ENCODE assay signal across 8 mouse cellular contexts in the genomic region with DNA sequence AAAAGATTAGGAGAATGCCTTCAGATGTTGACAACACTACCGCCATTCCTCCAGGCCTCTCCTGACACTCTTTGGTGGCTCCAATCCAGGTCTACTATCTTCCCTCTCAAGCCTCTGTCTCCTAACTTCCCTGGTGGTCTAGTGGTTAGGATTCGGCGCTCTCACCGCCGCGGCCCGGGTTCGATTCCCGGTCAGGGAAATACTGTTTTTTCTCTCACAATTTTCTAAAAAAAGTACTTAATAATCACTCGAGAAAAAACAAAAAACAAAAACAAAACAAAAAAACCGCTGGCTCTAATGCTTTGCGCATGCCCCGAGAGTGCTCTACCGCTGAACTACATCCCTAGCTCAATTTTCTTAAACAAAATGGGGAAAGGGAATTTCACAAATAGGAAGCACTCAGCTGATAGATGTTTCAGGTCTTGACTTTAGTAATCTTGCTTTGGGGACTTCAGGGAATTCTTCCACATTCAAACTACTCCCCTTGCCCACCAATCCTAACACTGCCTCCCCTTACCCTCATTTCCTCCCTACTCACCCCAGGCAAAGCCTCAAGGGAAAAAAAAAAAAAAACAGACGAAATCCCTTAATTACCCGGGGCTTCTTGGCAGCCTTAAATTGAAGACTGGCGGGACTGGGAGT. TPM values are rescaled to one million over a fixed set of nuclear protein-coding genes. Genes with fewer than 3 reads are reported as not detected.
DNase-seq lines count a peak whose midpoint lies in the region; ATAC-seq and TF ChIP-seq lines count a peak whose summit lies in the region.

No protein-coding gene starts in this region.

- no peak for TF ChIP-seq CTCF in heart, postnatal 0 days (IDR thresholded peaks at IDR 0.05; ENCODE audit: low read depth)
- no peak for TF ChIP-seq CTCF in liver, postnatal 0 days (IDR thresholded peaks at IDR 0.05; ENCODE audit: low read depth)

- H3K27ac ChIP-seq in forebrain, embryonic 12.5 days, result peak overlapping the region; percentile 83
- peak overlapping the region; percentile 77 for H3K27ac ChIP-seq in heart, postnatal 0 days (ENCODE audit: low read depth)
- peak overlapping the region; percentile 86 for H3K27ac ChIP-seq in liver, postnatal 0 days (ENCODE audit: low read depth)
- peak overlapping the region; percentile 78 for H3K27ac ChIP-seq in neural tube, embryonic 15.5 days (replicated peaks)

- H3K27me3 ChIP-seq in forebrain, embryonic 12.5 days, result no peaks in the 10 kb centered on the region
- no peaks in the 10 kb centered on the region for H3K27me3 ChIP-seq in heart, postnatal 0 days (ENCODE audit: control insufficient read depth, insufficient read depth, low read length)
- no peaks in the 10 kb centered on the region for H3K27me3 ChIP-seq in liver, postnatal 0 days (ENCODE audit: insufficient read depth, low read length)
- H3K27me3 ChIP-seq in neural tube, embryonic 15.5 days (replicated peaks), result no peaks in the 10 kb centered on the region

- H3K9ac ChIP-seq in forebrain, embryonic 12.5 days, result no peak overlapping the region
- peak overlapping the region; percentile 46; the same call in 1 of the 2 replicates for H3K9ac ChIP-seq in heart, postnatal 0 days (replicated peaks; ENCODE audit: low read depth, low read length)
- peak overlapping the region; percentile 85 for H3K9ac ChIP-seq in liver, postnatal 0 days (replicated peaks)
- peak overlapping the region; percentile 33; the same call in 1 of the 2 replicates for H3K9ac ChIP-seq in neural tube, embryonic 15.5 days (replicated peaks)

- H3K4me2 ChIP-seq in forebrain, embryonic 12.5 days, result peak overlapping the region; percentile 76
- peak overlapping the region; percentile 86 for H3K4me2 ChIP-seq in heart, postnatal 0 days (ENCODE audit: low read depth, low read length)
- H3K4me2 ChIP-seq in liver, postnatal 0 days (ENCODE audit: low read depth, low read length), result peak overlapping the region; percentile 87
- peak overlapping the region; percentile 72 for H3K4me2 ChIP-seq in neural tube, embryonic 15.5 days

- no peaks in the 10 kb centered on the region for H3K36me3 ChIP-seq in forebrain, embryonic 12.5 days (replicated peaks)
- no peaks in the 10 kb centered on the region for H3K36me3 ChIP-seq in heart, postnatal 0 days (replicated peaks; ENCODE audit: control insufficient read depth, insufficient read depth, low read length)
- H3K36me3 ChIP-seq in liver, postnatal 0 days (replicated peaks; ENCODE audit: insufficient read depth, low read length), result no peaks in the 10 kb centered on the region
- H3K36me3 ChIP-seq in neural tube, embryonic 15.5 days, result no peaks in the 10 kb centered on the region

- under 1% methylated on average over 17 of the region's 17 CpGs for WGBS in forebrain, embryonic 12.5 days
- WGBS in heart, postnatal 0 days, result 2% methylated on average over 17 of the region's 17 CpGs
- 2% methylated on average over 17 of the region's 17 CpGs for WGBS in liver, postnatal 0 days (ENCODE audit: insufficient replicate concordance)
- WGBS in neural tube, embryonic 15.5 days, result under 1% methylated on average over 17 of the region's 17 CpGs

- H3K9me3 ChIP-seq in forebrain, embryonic 12.5 days, result no peaks in the 10 kb centered on the region
- H3K9me3 ChIP-seq in heart, postnatal 0 days (replicated peaks; ENCODE audit: control insufficient read depth, low read length), result no peaks in the 10 kb centered on the region
- H3K9me3 ChIP-seq in liver, postnatal 0 days (ENCODE audit: low read length), result no peaks in the 10 kb centered on the region
- no peaks in the 10 kb centered on the region for H3K9me3 ChIP-seq in neural tube, embryonic 15.5 days (replicated peaks)

- H3K4me3 ChIP-seq in forebrain, embryonic 12.5 days (replicated peaks), result peak overlapping the region; percentile 82
- peak overlapping the region; percentile 75 for H3K4me3 ChIP-seq in heart, postnatal 0 days (ENCODE audit: low read depth, low read length)
- H3K4me3 ChIP-seq in liver, postnatal 0 days (ENCODE audit: low read depth, low read length), result peak overlapping the region; percentile 87
- H3K4me3 ChIP-seq in neural tube, embryonic 15.5 days (replicated peaks), result peak overlapping the region; percentile 66

- peak; percentile 71 for ATAC-seq in forebrain, embryonic 12.5 days (ENCODE audit: low FRiP score)
- ATAC-seq in heart, postnatal 0 days (ENCODE audit: insufficient read depth, low read depth), result peak; percentile 62
- ATAC-seq in liver, postnatal 0 days, result peak; percentile 37; the same call in 1 of the 2 replicates
- ATAC-seq in neural tube, embryonic 15.5 days (ENCODE audit: low FRiP score), result peak; percentile 72

- H3K4me1 ChIP-seq in forebrain, embryonic 12.5 days, result peaks cover 10% of the 10 kb centered on the region
- H3K4me1 ChIP-seq in heart, postnatal 0 days (ENCODE audit: control insufficient read depth, insufficient read depth), result peaks cover 18% of the 10 kb centered on the region
- peaks cover 17% of the 10 kb centered on the region for H3K4me1 ChIP-seq in liver, postnatal 0 days (ENCODE audit: insufficient read depth)
- peaks cover 13% of the 10 kb centered on the region for H3K4me1 ChIP-seq in neural tube, embryonic 15.5 days

- no peak for TF ChIP-seq EP300 in heart, postnatal 0 days (IDR thresholded peaks at IDR 0.05; ENCODE audit: low read depth)
- no peak for TF ChIP-seq EP300 in liver, postnatal 0 days (IDR thresholded peaks at IDR 0.05; ENCODE audit: low read depth)

- DNase-seq in CD4-positive helper T cell, adult 2 months (ENCODE audit: low read depth, low spot score), result peak; percentile 55
- DNase-seq in brain, adult 2 months (ENCODE audit: low read depth, low spot score), result peak; percentile 91
- DNase-seq in heart, postnatal 0 days (ENCODE audit: low spot score), result peak; percentile 43
- peak; percentile 92 for DNase-seq in layer of hippocampus, adult 11-12 months (ENCODE audit: low spot score)
- peak; percentile 80 for DNase-seq in liver, postnatal 0 days
- DNase-seq in testis, postnatal 14 days (ENCODE audit: low spot score), result peak; percentile 68

RNA-seq across cellular contexts. Expression of a gene that starts 0.5 kb away (rescaled TPM):
- polyA plus RNA-seq in forebrain, embryonic 12.5 days (2016; fragmentation: Nextera tagmentation; extraction: Ambion mirVana), result 29.7 and 32.2 TPM in 2 replicates
- total RNA-seq in heart, postnatal 0 days (2014; rRNA removed; ENCODE audit: low replicate concordance), result 29.4 and 57.5 TPM in 2 replicates
- 46.3 and 47.5 TPM in 2 replicates for polyA plus RNA-seq in heart, postnatal 0 days (2015; fragmentation: Nextera tagmentation; extraction: Ambion mirVana)
- 23.6 and 24.1 TPM in 2 replicates for polyA plus RNA-seq in liver, postnatal 0 days (2015; fragmentation: Nextera tagmentation; extraction: Ambion mirVana)
- polyA plus RNA-seq in neural tube, embryonic 15.5 days (2015; fragmentation: Nextera tagmentation; extraction: Ambion mirVana), result 21.8 and 27.4 TPM in 2 replicates

Comparison
In these comparisons a context has a peak if more than half of its experiments do, and no peak if none do; other contexts are left out.
1. Peak in every context shown above with its lines: DNase-seq, ATAC-seq, H3K4me3 ChIP-seq and H3K27ac ChIP-seq.